In genomic region chr9:89195483-89195882, GRCm38 (mm10) we compare ENCODE assay signal across 7 mouse cellular contexts. TPM values are rescaled to one million over a fixed set of nuclear protein-coding genes. Genes with fewer than 3 reads are reported as not detected.
"Had no signal": no experiment of that assay in that cellular context is flagged by ENCODE, and none has a peak within 500 bp of the region (broad histone marks: within the 10 kb centered on the region; RNA-seq: fewer than 3 reads in every experiment).

No protein-coding gene starts in this region.

RNA-seq across cellular contexts. Expression of gene Bcl2a1b, which starts 3.5 kb away (rescaled TPM):
- polyA plus RNA-seq: testis, adult 2 months had no signal

RNA-seq across cellular contexts. Expression of gene Gm29094, which starts 3.7 kb away (rescaled TPM):
- polyA plus RNA-seq: small intestine, adult 2 months; spleen, adult 2 months; stomach, embryonic 14.5 days; stomach, postnatal 0 days; testis, adult 2 months; thymus, adult 2 months; urinary bladder, adult 2 months had no signal
